In the genomic region with DNA sequence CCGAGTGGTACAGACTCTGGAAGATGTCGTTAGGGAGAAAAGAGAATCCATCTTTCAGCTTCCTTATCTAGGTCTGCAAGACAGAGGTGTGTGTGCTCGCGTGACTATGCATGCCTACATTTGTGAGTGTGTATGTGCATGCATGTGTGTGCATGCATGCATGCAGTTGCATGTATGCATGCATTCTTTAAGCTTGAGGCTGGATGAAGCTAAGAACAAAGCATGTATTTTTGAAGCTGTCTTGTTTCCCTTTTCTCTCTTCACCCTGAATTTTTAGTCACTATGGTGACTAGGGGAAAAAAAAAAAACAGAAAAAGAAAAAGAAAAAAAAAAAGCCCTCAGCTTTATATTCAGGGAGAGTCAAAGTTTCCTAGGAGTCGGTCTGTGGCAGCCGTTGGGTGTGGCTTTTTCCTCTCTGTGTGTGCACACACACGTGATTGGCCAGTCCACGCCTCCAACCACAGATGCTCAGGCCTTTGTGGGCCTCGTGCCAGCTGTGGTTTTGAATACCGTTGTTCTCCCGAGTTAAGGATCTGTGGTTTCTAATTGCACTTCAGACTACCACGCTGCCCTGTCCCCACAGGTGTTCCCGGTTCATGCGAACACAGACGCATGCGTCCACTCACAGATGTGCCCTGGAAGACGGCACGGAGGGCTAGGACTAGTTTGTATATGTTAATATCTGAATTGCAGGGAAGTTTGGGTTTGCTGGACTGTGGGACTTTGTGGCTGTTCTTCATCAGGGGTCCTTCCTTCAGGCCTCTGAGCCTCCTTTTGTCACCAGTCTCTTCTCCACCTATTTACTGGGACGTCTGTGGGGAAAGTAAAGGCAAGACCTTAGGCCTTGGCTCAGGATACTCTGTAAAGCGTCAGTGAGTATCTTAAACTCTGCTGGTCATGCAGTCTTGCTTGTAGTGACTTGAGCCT, we compare ENCODE assay signal across 8 mouse cellular contexts.
DNase-seq lines count a peak whose midpoint lies in the region; ATAC-seq lines count a peak whose summit lies in the region.

No protein-coding gene starts in this region.

- H3K4me2 ChIP-seq in kidney, embryonic 14.5 days (replicated peaks; ENCODE audit: low read depth, low read length), result no peak overlapping the region
- no peak overlapping the region for H3K4me2 ChIP-seq in hindbrain, embryonic 15.5 days
- H3K4me2 ChIP-seq in neural tube, embryonic 14.5 days (ENCODE audit: low read depth, low read length), result no peak overlapping the region

- H3K4me1 ChIP-seq in kidney, embryonic 14.5 days (ENCODE audit: control insufficient read depth, insufficient read depth, low read length), result no peaks in the 10 kb centered on the region
- peaks cover 34% of the 10 kb centered on the region for H3K4me1 ChIP-seq in hindbrain, embryonic 15.5 days (replicated peaks)
- peaks cover 7% of the 10 kb centered on the region for H3K4me1 ChIP-seq in neural tube, embryonic 14.5 days (ENCODE audit: control insufficient read depth, insufficient read depth, low read length)

- H3K9me3 ChIP-seq in kidney, embryonic 14.5 days (ENCODE audit: control insufficient read depth, low read length), result no peaks in the 10 kb centered on the region
- H3K9me3 ChIP-seq in hindbrain, embryonic 15.5 days, result no peaks in the 10 kb centered on the region
- H3K9me3 ChIP-seq in neural tube, embryonic 14.5 days (ENCODE audit: control insufficient read depth, low read length), result no peaks in the 10 kb centered on the region

- H3K36me3 ChIP-seq in kidney, embryonic 14.5 days (ENCODE audit: control insufficient read depth, insufficient read depth, low read length), result no peaks in the 10 kb centered on the region
- no peaks in the 10 kb centered on the region for H3K36me3 ChIP-seq in hindbrain, embryonic 15.5 days
- H3K36me3 ChIP-seq in neural tube, embryonic 14.5 days (ENCODE audit: control insufficient read depth, insufficient read depth, low read length), result no peaks in the 10 kb centered on the region

- peak; percentile 69 for DNase-seq in kidney, adult 18-20 months
- DNase-seq in ZHBTc4 (ENCODE audit: low read depth, low spot score), result peak; percentile 60
- DNase-seq in frontal cortex, postnatal 25 days (ENCODE audit: low spot score in 2 of 2), result peak; percentile 46 to 59
- DNase-seq in lung, adult 18-20 months, result peak; percentile 94 to 96
- peak; percentile 52 to 77 for DNase-seq in urinary bladder, postnatal 4 days (ENCODE audit: low spot score in 2 of 2)

- H3K27ac ChIP-seq in kidney, embryonic 14.5 days (ENCODE audit: low read depth, low read length), result no peak overlapping the region
- peak overlapping the region; percentile 66 for H3K27ac ChIP-seq in hindbrain, embryonic 15.5 days (replicated peaks)
- H3K27ac ChIP-seq in neural tube, embryonic 14.5 days (ENCODE audit: low read depth, low read length), result peak overlapping the region; percentile 13

- ATAC-seq in kidney, embryonic 14.5 days (ENCODE audit: low FRiP score, low TSS enrichment), result no peak
- ATAC-seq in hindbrain, embryonic 15.5 days (ENCODE audit: low FRiP score, low read depth), result no peak
- ATAC-seq in neural tube, embryonic 14.5 days (ENCODE audit: low read depth), result peak; percentile 56; the same call in 1 of the 2 replicates

- no peaks in the 10 kb centered on the region for H3K27me3 ChIP-seq in kidney, embryonic 14.5 days (ENCODE audit: control insufficient read depth, insufficient read depth, low read length)
- no peaks in the 10 kb centered on the region for H3K27me3 ChIP-seq in hindbrain, embryonic 15.5 days
- H3K27me3 ChIP-seq in neural tube, embryonic 14.5 days (ENCODE audit: control insufficient read depth, insufficient read depth, low read length), result no peaks in the 10 kb centered on the region

- no peak overlapping the region for H3K9ac ChIP-seq in kidney, embryonic 14.5 days (ENCODE audit: low read depth, low read length)
- no peak overlapping the region for H3K9ac ChIP-seq in hindbrain, embryonic 15.5 days
- no peak overlapping the region for H3K9ac ChIP-seq in neural tube, embryonic 14.5 days (replicated peaks; ENCODE audit: low read depth, low read length)

- 65% methylated on average over 20 of the region's 20 CpGs for whole genome bisulfite sequencing in kidney, embryonic 14.5 days
- WGBS in hindbrain, embryonic 15.5 days, result 31% methylated on average over 20 of the region's 20 CpGs
- WGBS in neural tube, embryonic 14.5 days, result 47% methylated on average over 20 of the region's 20 CpGs

- no peak overlapping the region for H3K4me3 ChIP-seq in kidney, embryonic 14.5 days (ENCODE audit: low read length)
- no peak overlapping the region for H3K4me3 ChIP-seq in hindbrain, embryonic 15.5 days
- no peak overlapping the region for H3K4me3 ChIP-seq in neural tube, embryonic 14.5 days (ENCODE audit: low read depth, low read length)
